Mouse (Mus musculus) layer of hippocampus, adult 18-20 months (tissue): ENCODE data around the gene Olfr1367. TPM values are rescaled to one million over a fixed set of nuclear protein-coding genes. Genes with fewer than 3 reads are reported as not detected.

ENCODE experiments used
- DNase-seq, 2 experiments: peaks; one replicate each; pipeline ENCODE4 v3.0.0; 2022; ENCODE audit warnings: low spot score in 2 of 2
- microRNA-seq, 2 experiments: library from miRNA; unstranded; fragments of <30 nt; microRNA quantifications; one replicate each; pipeline ENCODE4 v1.2.0; 2021
- total RNA-seq, 2 experiments: library from RNA; stranded (reverse); gene quantifications; 2 replicates each; pipeline ENCODE4 v1.2.3; 2021

Olfr1367 gene
- total RNA-seq, 2 experiments from 2014 or later, result not detected

DNA sequence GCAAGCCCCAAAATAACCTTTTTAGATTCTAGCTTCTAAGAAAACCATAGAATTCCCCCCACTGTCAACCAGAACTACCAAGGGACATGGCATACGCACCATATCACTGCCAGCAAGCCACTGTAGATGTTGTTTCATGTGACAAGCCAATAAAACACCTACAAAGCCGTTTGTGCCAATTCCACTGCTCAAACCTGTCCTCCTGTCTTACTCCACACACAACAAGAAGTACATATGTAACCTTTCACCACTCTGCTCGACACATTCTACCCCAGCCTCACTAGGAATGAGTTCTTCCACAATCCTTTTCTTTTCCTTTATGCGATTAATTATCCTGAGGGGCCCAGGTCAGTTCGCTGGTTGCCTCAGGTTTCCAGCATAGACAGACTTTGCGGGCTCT, 48.9 kb downstream of the Olfr1367 start:
- no peak for DNase-seq

DNA sequence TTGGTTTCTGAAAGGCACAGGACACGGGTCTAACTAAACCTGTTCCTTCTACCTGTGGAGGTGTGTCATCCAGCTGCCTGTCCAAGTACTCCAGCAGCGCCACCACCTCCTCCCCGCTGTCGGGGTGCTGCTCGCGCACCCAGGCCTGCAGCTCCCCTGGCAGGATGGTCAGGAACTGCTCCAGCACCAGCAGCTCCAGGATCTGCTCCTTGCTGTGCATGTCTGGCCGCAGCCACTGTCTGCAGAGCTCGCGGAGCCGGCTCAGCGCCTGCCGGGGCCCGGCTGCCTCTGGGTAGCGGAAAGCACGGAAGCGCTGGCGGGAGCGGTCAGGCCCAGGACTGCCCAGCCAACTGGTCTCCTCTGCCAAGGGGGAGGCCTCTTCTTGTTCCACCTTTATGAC, 49.3 kb downstream of the Olfr1367 start:
- DNase-seq, result peak in 1 of 2 experiments; percentile 3

DNA sequence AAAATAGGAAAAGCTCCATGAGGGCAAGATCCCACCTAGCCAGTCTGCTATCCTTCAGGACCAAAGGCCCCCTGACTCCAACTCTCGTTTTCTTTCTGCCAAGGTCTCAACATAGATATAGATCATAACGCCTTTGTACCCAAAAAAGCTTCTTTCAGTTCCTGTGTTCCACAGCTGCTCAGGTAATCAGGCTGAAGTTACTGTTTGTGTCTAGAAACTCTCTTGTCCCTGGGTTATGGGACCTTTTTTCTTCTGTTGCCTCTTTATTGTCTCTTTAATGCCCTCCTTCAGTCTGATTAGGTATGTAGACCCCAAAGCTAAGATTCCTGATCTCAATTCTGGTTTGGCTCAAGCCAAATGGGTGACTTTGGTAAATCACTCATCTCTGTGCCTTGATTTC, 50.8 kb downstream of the Olfr1367 start:
- DNase-seq, result no peak

Small RNA genes within 50 kb of the gene (microRNA-seq; reads per million reads assigned to microRNA genes)
- 0.20 to 0.25 reads per million in 2 experiments for gene Mir6942

Other genes with a start within 250 kb of the Olfr1367 start
- gene Olfr1369-ps1, start 235.4 kb upstream of the Olfr1367 start, total RNA-seq, result not detected
- gene Olfr263, start 217.3 kb upstream of the Olfr1367 start, total RNA-seq, result not detected
- gene Olfr1368, start 201.0 kb upstream of the Olfr1367 start, total RNA-seq, result not detected
- gene Trim27, start 167.5 kb upstream of the Olfr1367 start, total RNA-seq, result 10 to 100 TPM; 42.0 to 45.1 TPM
- not detected for gene Gpx5, start 54.2 kb upstream of the Olfr1367 start, total RNA-seq
- gene Gpx6, start 34.8 kb upstream of the Olfr1367 start, total RNA-seq, result not detected
- 1 to 10 TPM; 8.6 TPM for gene Zscan12, start 15.9 kb downstream of the Olfr1367 start, total RNA-seq
- 10 to 100 TPM; 36.9 to 41.3 TPM for gene Zkscan3, start 55.8 kb downstream of the Olfr1367 start, total RNA-seq
- 1 to 10 TPM; 1.1 to 1.6 TPM for gene Pgbd1, start 94.1 kb downstream of the Olfr1367 start, total RNA-seq
- 10 to 100 TPM; 54.4 to 55.9 TPM for gene Zscan26, start 106.8 kb downstream of the Olfr1367 start, total RNA-seq
- gene Nkapl, start 121.6 kb downstream of the Olfr1367 start, total RNA-seq, result under 1 TPM; 0.57 to 0.96 TPM
- gene Zkscan4, start 132.0 kb downstream of the Olfr1367 start, total RNA-seq, result 1 to 10 TPM; 5.9 to 6.6 TPM
- not detected for gene Gm10065, start 132.5 kb downstream of the Olfr1367 start, total RNA-seq
- gene AK157302, start 148.3 kb downstream of the Olfr1367 start, total RNA-seq, result 10 to 100 TPM; 20.5 to 23.0 TPM
- gene Gm11273, start 154.5 kb downstream of the Olfr1367 start, total RNA-seq, result 10 to 100 TPM; 56.7 to 70.9 TPM
- 10 to 100 TPM; 16.8 to 18.7 TPM for gene Zkscan8, start 184.2 kb downstream of the Olfr1367 start, total RNA-seq
- not detected for gene Olfr1366, start 195.9 kb downstream of the Olfr1367 start, total RNA-seq
- gene Olfr1535, start 213.0 kb downstream of the Olfr1367 start, total RNA-seq, result not detected
- not detected for gene Olfr1364, start 234.8 kb downstream of the Olfr1367 start, total RNA-seq